Mouse (Mus musculus) heart, postnatal 0 days (tissue): Measurements from ENCODE around the gene Pheta1.

Experiments used
- CTCF ChIP-seq: IDR thresholded peaks from 2 replicates; pipeline ENCODE4 v1.5.1; 2016; ENCODE audit warnings: antibody characterized with exemption, control low read depth, low read depth
- EP300 ChIP-seq: IDR thresholded peaks from 2 replicates; pipeline ENCODE4 v1.6.1; 2016; ENCODE audit warnings: antibody characterized with exemption, low read depth

- no peak for TF ChIP-seq CTCF
- no peak for TF ChIP-seq EP300
Measured at GRCm38 (mm10) chr5:121815867-121816380, 32.9 kb upstream of the Pheta1 start.
